Mouse (Mus musculus): ENCODE results near the gene Clec16a.

- TF ChIP-seq CTCF (IDR thresholded peaks at IDR 0.05; ENCODE audit: extremely low read depth, insufficient read depth, low read length) (no peak), POLR2A (IDR thresholded peaks at IDR 0.05; ENCODE audit: extremely low read depth, insufficient read depth, low read length) (no peak)
Measured at GRCm38 (mm10) chr16:10668453-10668852, 123.3 kb downstream of the Clec16a start.

All from cortical plate, adult 2 months (tissue).